Mouse (Mus musculus): ENCODE data around the gene Myo1b. TPM values are rescaled to one million over a fixed set of nuclear protein-coding genes. Genes with fewer than 3 reads are reported as not detected.
A peak's percentile ranks its signal among the peaks of the same experiment; 100 is the strongest.

Gene Myo1b
- total and polyA plus RNA-seq, 3 experiments = 5.5 to 30.1 (median 29.6) TPM

GRCm38 (mm10) chr1:51934176-51934924 lies 18.5 kb upstream of the Myo1b start:
- H3K27me3 ChIP-seq (ENCODE audit: control insufficient read depth, insufficient read depth, low read length) = no peaks in the 10 kb centered on the region
- no peak overlapping the region for H3K27ac ChIP-seq
- no peaks in the 10 kb centered on the region for H3K79me2 ChIP-seq (replicated peaks; ENCODE audit: control insufficient read depth, insufficient read depth, low read length)
- H3K4me3 ChIP-seq = no peak overlapping the region
- no peaks in the 10 kb centered on the region; the same call in 1 of the 2 replicates for H3K4me1 ChIP-seq (ENCODE audit: control insufficient read depth, insufficient read depth, low read length)
- WGBS = 56% methylated on average over 11 of the region's 11 CpGs
- H3K36me3 ChIP-seq (ENCODE audit: control insufficient read depth, insufficient read depth, low read length) = no peaks in the 10 kb centered on the region
- DNase-seq = peak in 1 of 2 experiments; percentile 28
- TF ChIP-seq POLR2A (IDR thresholded peaks at IDR 0.05; ENCODE audit: insufficient read depth, low read depth, low read length) (no peak), CTCF (IDR thresholded peaks at IDR 0.05) (no peak), EP300 (IDR thresholded peaks at IDR 0.05; ENCODE audit: insufficient read depth, low read depth, low read length) (no peak)
- H3K9ac ChIP-seq (ENCODE audit: low read depth, low read length) = no peak overlapping the region
- intact Hi-C loops (cut with DNase I) = no loop called here

- WGBS = 80% methylated on average over 3 of the region's 3 CpGs
- no peak for DNase-seq
- H3K36me3 ChIP-seq (ENCODE audit: control insufficient read depth, insufficient read depth, low read length) = no peaks in the 10 kb centered on the region
- no peak overlapping the region for H3K27ac ChIP-seq
- intact Hi-C loops (cut with DNase I) = no loop called here
- H3K4me3 ChIP-seq = no peak overlapping the region
- no peaks in the 10 kb centered on the region for H3K27me3 ChIP-seq (ENCODE audit: control insufficient read depth, insufficient read depth, low read length)
- H3K4me1 ChIP-seq (ENCODE audit: control insufficient read depth, insufficient read depth, low read length) = no peaks in the 10 kb centered on the region; the same call in 1 of the 2 replicates
- no peak overlapping the region for H3K9ac ChIP-seq (ENCODE audit: low read depth, low read length)
- no peaks in the 10 kb centered on the region for H3K79me2 ChIP-seq (replicated peaks; ENCODE audit: control insufficient read depth, insufficient read depth, low read length)
- TF ChIP-seq POLR2A (IDR thresholded peaks at IDR 0.05; ENCODE audit: insufficient read depth, low read depth, low read length) = no peak
- no peak for TF ChIP-seq EP300 (IDR thresholded peaks at IDR 0.05; ENCODE audit: insufficient read depth, low read depth, low read length)
- no peak for TF ChIP-seq CTCF (IDR thresholded peaks at IDR 0.05)
These were observed 17.0 kb upstream of the Myo1b start for GRCm38 (mm10) chr1:51932826-51933225.

GRCm38 (mm10) chr1:51931561-51931960 lies 15.7 kb upstream of the Myo1b start:
- Histone ChIP-seq H3K27me3 (ENCODE audit: control insufficient read depth, insufficient read depth, low read length) (no peaks in the 10 kb centered on the region), H3K36me3 (ENCODE audit: control insufficient read depth, insufficient read depth, low read length) (no peaks in the 10 kb centered on the region), H3K79me2 (replicated peaks; ENCODE audit: control insufficient read depth, insufficient read depth, low read length) (no peaks in the 10 kb centered on the region), H3K9ac (ENCODE audit: low read depth, low read length) (no peak overlapping the region), H3K27ac (no peak overlapping the region), H3K4me1 (ENCODE audit: control insufficient read depth, insufficient read depth, low read length) (no peaks in the 10 kb centered on the region; the same call in 1 of the 2 replicates), H3K4me3 (no peak overlapping the region)
- intact Hi-C loops (cut with DNase I) = no loop called here
- TF ChIP-seq EP300 (IDR thresholded peaks at IDR 0.05; ENCODE audit: insufficient read depth, low read depth, low read length) (no peak), POLR2A (IDR thresholded peaks at IDR 0.05; ENCODE audit: insufficient read depth, low read depth, low read length) (no peak), CTCF (IDR thresholded peaks at IDR 0.05) (no peak)
- DNase-seq = no peak
- WGBS = 84% methylated on average over 7 of the region's 7 CpGs

- Histone ChIP-seq H3K27me3 (ENCODE audit: control insufficient read depth, insufficient read depth, low read length) (no peaks in the 10 kb centered on the region), H3K9ac (ENCODE audit: low read depth, low read length) (no peak overlapping the region), H3K36me3 (ENCODE audit: control insufficient read depth, insufficient read depth, low read length) (no peaks in the 10 kb centered on the region), H3K27ac (no peak overlapping the region), H3K4me3 (no peak overlapping the region), H3K4me1 (ENCODE audit: control insufficient read depth, insufficient read depth, low read length) (no peaks in the 10 kb centered on the region; the same call in 1 of the 2 replicates), H3K79me2 (replicated peaks; ENCODE audit: control insufficient read depth, insufficient read depth, low read length) (no peaks in the 10 kb centered on the region)
- WGBS = 28% methylated on average over 5 of the region's 5 CpGs
- intact Hi-C loops (cut with DNase I) = no loop called here
- TF ChIP-seq EP300 (IDR thresholded peaks at IDR 0.05; ENCODE audit: insufficient read depth, low read depth, low read length) (no peak), POLR2A (IDR thresholded peaks at IDR 0.05; ENCODE audit: insufficient read depth, low read depth, low read length) (no peak), CTCF (IDR thresholded peaks at IDR 0.05) (no peak)
- DNase-seq = peak in 1 of 2 experiments; percentile 50
These were observed 14.7 kb upstream of the Myo1b start for GRCm38 (mm10) chr1:51930584-51930983.

- DNase-seq = no peak
- WGBS = 34% methylated on average over 3 of the region's 3 CpGs
- intact Hi-C loops (cut with DNase I) = no loop called here
- no peak overlapping the region for H3K27ac ChIP-seq
- no peaks in the 10 kb centered on the region for H3K27me3 ChIP-seq (ENCODE audit: control insufficient read depth, insufficient read depth, low read length)
- H3K36me3 ChIP-seq (ENCODE audit: control insufficient read depth, insufficient read depth, low read length) = no peaks in the 10 kb centered on the region
- H3K9ac ChIP-seq (ENCODE audit: low read depth, low read length) = no peak overlapping the region
- TF ChIP-seq POLR2A (IDR thresholded peaks at IDR 0.05; ENCODE audit: insufficient read depth, low read depth, low read length) (no peak), CTCF (IDR thresholded peaks at IDR 0.05) (no peak)
- H3K4me1 ChIP-seq (ENCODE audit: control insufficient read depth, insufficient read depth, low read length) = no peaks in the 10 kb centered on the region; the same call in 1 of the 2 replicates
- H3K4me3 ChIP-seq = no peak overlapping the region
- no peaks in the 10 kb centered on the region for H3K79me2 ChIP-seq (replicated peaks; ENCODE audit: control insufficient read depth, insufficient read depth, low read length)
These were observed 13.7 kb upstream of the Myo1b start for GRCm38 (mm10) chr1:51929557-51929956.

GRCm38 (mm10) chr1:51922820-51923219 lies 6.9 kb upstream of the Myo1b start:
- Histone ChIP-seq H3K27ac (no peak overlapping the region), H3K27me3 (ENCODE audit: control insufficient read depth, insufficient read depth, low read length) (no peaks in the 10 kb centered on the region), H3K4me1 (ENCODE audit: control insufficient read depth, insufficient read depth, low read length) (no peaks in the 10 kb centered on the region; the same call in 1 of the 2 replicates), H3K79me2 (replicated peaks; ENCODE audit: control insufficient read depth, insufficient read depth, low read length) (no peaks in the 10 kb centered on the region), H3K36me3 (ENCODE audit: control insufficient read depth, insufficient read depth, low read length) (no peaks in the 10 kb centered on the region), H3K4me3 (no peak overlapping the region), H3K9ac (ENCODE audit: low read depth, low read length) (no peak overlapping the region)
- no peak for TF ChIP-seq EP300 (IDR thresholded peaks at IDR 0.05; ENCODE audit: insufficient read depth, low read depth, low read length)
- no peak for TF ChIP-seq POLR2A (IDR thresholded peaks at IDR 0.05; ENCODE audit: insufficient read depth, low read depth, low read length)
- TF ChIP-seq CTCF (IDR thresholded peaks at IDR 0.05) = no peak
- intact Hi-C loops (cut with DNase I) = no loop called here
- DNase-seq = no peak
- 39% methylated on average over 12 of the region's 12 CpGs for WGBS
